Mouse (Mus musculus) intestine, postnatal 0 days (tissue): ENCODE measurements at regions not wholly inside any gene's neighbourhood (a gene's known extent, or its start where the extent isn't known, plus 50 kb on each side); places are given as distances from the start of the nearest gene placed in this dataset.

ENCODE experiments used
- ATAC-seq: fragments of 200-750 bp; cut with Nextera tagmentation; 2 replicates; pipeline ENCODE4 v1.8.0; 2017; ENCODE audit warnings: mild to moderate bottlenecking, moderate TSS enrichment, moderate library complexity
- H3K27ac ChIP-seq: fragments of 300-500 bp; sonication (generic); 2 replicates; pipeline ENCODE4 v1.5.1; 2014; ENCODE audit warnings: mild to moderate bottlenecking, low read depth, low read length, moderate library complexity
- H3K27me3 ChIP-seq: fragments of 300-500 bp; sonication (generic); replicated peaks from 2 replicates; pipeline ENCODE4 v1.6.1; 2014; ENCODE audit warnings: low read length, mixed read lengths; ENCODE audit not compliant: control insufficient read depth, insufficient read depth
- H3K36me3 ChIP-seq: fragments of 300-500 bp; sonication (generic); 2 replicates; pipeline ENCODE4 v1.6.1; 2014; ENCODE audit warnings: mild to moderate bottlenecking, moderate library complexity; ENCODE audit not compliant: control insufficient read depth, insufficient read depth
- H3K4me1 ChIP-seq: fragments of 300-500 bp; sonication (generic); replicated peaks from 2 replicates; pipeline ENCODE4 v1.6.1; 2014; ENCODE audit warnings: antibody characterized with exemption, low read length, mixed read lengths; ENCODE audit not compliant: control insufficient read depth, insufficient read depth
- H3K4me2 ChIP-seq: fragments of 300-500 bp; sonication (generic); replicated peaks from 2 replicates; pipeline ENCODE4 v1.6.1; 2014; ENCODE audit warnings: low read depth, mild to moderate bottlenecking, moderate library complexity
- H3K4me3 ChIP-seq: fragments of 300-500 bp; sonication (generic); 2 replicates; pipeline ENCODE4 v1.5.1; 2014; ENCODE audit warnings: low read depth, low read length
- H3K9ac ChIP-seq: fragments of 300-500 bp; sonication (generic); 2 replicates; pipeline ENCODE4 v1.6.1; 2014; ENCODE audit warnings: mild to moderate bottlenecking, low read depth, low read length
- H3K9me3 ChIP-seq: fragments of 300-500 bp; sonication (generic); 2 replicates; pipeline ENCODE4 v1.6.1; 2016; ENCODE audit warnings: mixed run types; ENCODE audit not compliant: control insufficient read depth
- CTCF ChIP-seq: sonication (generic); IDR thresholded peaks from 2 replicates; pipeline ENCODE4 v1.5.1; 2016; ENCODE audit warnings: low read depth, mild to moderate bottlenecking, control low read depth, antibody characterized with exemption, moderate library complexity
- WGBS: fragments of 180-500 bp; shearing (Covaris S2); extraction: QIAGEN DNeasy Blood & Tissue Kit; methylation state at CpG from one replicate; pipeline ENCODE4 v1.1.7; 2014; 5-methylcytosine and 5-hydroxymethylcytosine counted together

DNA sequence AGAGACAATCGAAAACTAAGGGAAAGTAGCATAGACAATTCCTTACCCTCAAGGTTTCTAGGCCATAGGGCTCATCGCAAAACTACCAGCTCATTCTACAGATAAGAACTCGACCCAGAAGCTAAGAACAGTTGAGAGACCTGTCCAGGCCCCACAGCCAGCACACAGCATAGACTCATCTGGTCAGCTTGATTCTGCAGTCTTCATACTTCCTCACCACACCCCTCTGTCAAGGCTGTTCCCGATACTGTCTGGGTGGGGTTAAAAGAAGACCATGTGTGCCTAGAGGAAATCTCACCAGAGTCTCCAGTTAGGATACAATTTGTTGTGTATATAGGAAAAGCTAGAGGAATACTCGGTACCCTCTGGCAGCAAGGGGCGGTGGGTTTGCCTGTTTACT, 91.0 kb upstream of the Cpeb4 start:
- H3K27me3 ChIP-seq = no peaks in the 10 kb centered on the region
- WGBS = 70% methylated on average over 6 of the region's 6 CpGs
- H3K4me2 ChIP-seq = no peak overlapping the region
- no peak for ATAC-seq
- H3K4me1 ChIP-seq = 0 out of 2 replicates have a peak, but pooled peaks cover 3% of the 10 kb centered on the region
- no peaks in the 10 kb centered on the region for H3K9me3 ChIP-seq
- H3K4me3 ChIP-seq = no peak overlapping the region
- no peak overlapping the region for H3K27ac ChIP-seq
- H3K9ac ChIP-seq = no peak overlapping the region
- no peaks in the 10 kb centered on the region for H3K36me3 ChIP-seq
- no peak for TF ChIP-seq CTCF

DNA sequence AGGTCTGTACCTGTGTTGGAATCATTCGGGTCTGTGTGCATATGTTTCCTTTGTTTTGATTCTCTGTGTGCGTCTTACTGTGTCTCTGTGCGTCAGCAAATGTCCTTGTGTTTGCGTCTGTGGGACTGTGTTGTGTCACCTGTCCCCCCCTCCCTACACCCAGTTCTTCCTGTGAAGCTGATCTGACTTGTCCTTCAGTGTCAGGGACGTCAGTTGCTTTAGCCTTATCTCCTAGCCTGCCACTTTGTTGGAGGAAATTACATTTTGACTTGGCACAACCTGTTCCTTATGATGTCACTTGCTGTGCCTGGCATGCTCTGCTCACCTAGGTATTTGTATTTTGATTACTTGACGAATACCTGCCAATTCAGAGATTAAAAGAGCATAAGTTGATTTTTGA, 90.4 kb upstream of the Cpeb4 start:
- H3K4me1 ChIP-seq = 0 out of 2 replicates have a peak, but pooled peaks cover 3% of the 10 kb centered on the region
- H3K27ac ChIP-seq = no peak overlapping the region
- ATAC-seq = no peak
- no peaks in the 10 kb centered on the region for H3K27me3 ChIP-seq
- no peak overlapping the region for H3K4me2 ChIP-seq
- H3K9me3 ChIP-seq = no peaks in the 10 kb centered on the region
- H3K9ac ChIP-seq = no peak overlapping the region
- no peak for TF ChIP-seq CTCF
- no peaks in the 10 kb centered on the region for H3K36me3 ChIP-seq
- no peak overlapping the region for H3K4me3 ChIP-seq
- 74% methylated on average over 6 of the region's 6 CpGs for WGBS

- H3K4me3 ChIP-seq = no peak overlapping the region
- no peak overlapping the region for H3K27ac ChIP-seq
- H3K36me3 ChIP-seq = no peaks in the 10 kb centered on the region
- WGBS = 88% methylated on average over 4 of the region's 4 CpGs
- H3K9me3 ChIP-seq = no peaks in the 10 kb centered on the region
- no peak for TF ChIP-seq CTCF
- no peak for ATAC-seq
- no peaks in the 10 kb centered on the region for H3K27me3 ChIP-seq
- H3K9ac ChIP-seq = no peak overlapping the region
- H3K4me1 ChIP-seq = 0 out of 2 replicates have a peak, but pooled peaks cover 3% of the 10 kb centered on the region
- no peak overlapping the region for H3K4me2 ChIP-seq
These were observed 88.4 kb upstream of the Cpeb4 start for GRCm38 (mm10) chr11:31783506-31784063.

GRCm38 (mm10) chr11:31784332-31784901, 87.6 kb upstream of the Cpeb4 start:
- H3K4me3 ChIP-seq = no peak overlapping the region
- no peaks in the 10 kb centered on the region for H3K36me3 ChIP-seq
- H3K27ac ChIP-seq = no peak overlapping the region
- 95% methylated on average over 6 of the region's 6 CpGs for WGBS
- no peak overlapping the region for H3K4me2 ChIP-seq
- no peak for ATAC-seq
- H3K4me1 ChIP-seq = no peaks in the 10 kb centered on the region
- no peak overlapping the region for H3K9ac ChIP-seq
- H3K27me3 ChIP-seq = no peaks in the 10 kb centered on the region
- no peaks in the 10 kb centered on the region for H3K9me3 ChIP-seq
- no peak for TF ChIP-seq CTCF

- Histone ChIP-seq H3K27me3 (no peaks in the 10 kb centered on the region), H3K9me3 (no peaks in the 10 kb centered on the region), H3K27ac (no peak overlapping the region), H3K9ac (no peak overlapping the region), H3K4me3 (no peak overlapping the region), H3K4me1 (no peaks in the 10 kb centered on the region), H3K4me2 (no peak overlapping the region), H3K36me3 (no peaks in the 10 kb centered on the region)
- peak; percentile 61; the same call in 1 of the 2 replicates for ATAC-seq
- no peak for TF ChIP-seq CTCF
- 52% methylated on average over 7 of the region's 7 CpGs for WGBS
These were observed 86.9 kb upstream of the Cpeb4 start for GRCm38 (mm10) chr11:31785160-31785559.

DNA sequence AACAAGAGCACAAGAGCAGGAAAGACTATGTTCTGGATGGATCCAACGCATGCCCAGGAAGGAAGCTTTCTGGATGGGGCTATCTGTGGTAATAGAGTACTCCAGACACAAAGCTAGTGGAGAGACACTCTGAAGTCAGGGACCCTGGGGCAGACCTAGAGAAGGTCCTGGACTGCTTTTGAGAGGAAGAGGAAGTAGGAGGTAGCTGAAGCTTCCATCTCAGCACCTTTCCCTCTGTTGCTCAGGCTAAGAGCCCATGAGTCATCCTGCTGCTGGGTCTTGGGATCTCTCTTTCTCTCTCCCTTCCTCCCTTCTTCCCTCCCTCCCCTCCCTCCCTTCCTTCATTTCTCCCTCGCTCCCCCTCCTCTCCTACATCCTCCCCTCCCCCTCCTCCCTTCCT, 84.6 kb upstream of the Cpeb4 start:
- WGBS = 65% methylated on average over 2 of the region's 2 CpGs
- ATAC-seq = no peak
- no peak overlapping the region for H3K9ac ChIP-seq

More for the DNA sequence above, 84.6 kb upstream of the Cpeb4 start:
- TF ChIP-seq CTCF = no peak
- no peaks in the 10 kb centered on the region for H3K9me3 ChIP-seq
- no peak overlapping the region for H3K27ac ChIP-seq
- no peaks in the 10 kb centered on the region for H3K27me3 ChIP-seq
- no peak overlapping the region for H3K4me3 ChIP-seq
- no peaks in the 10 kb centered on the region for H3K36me3 ChIP-seq
- no peaks in the 10 kb centered on the region for H3K4me1 ChIP-seq
- no peak overlapping the region for H3K4me2 ChIP-seq
